Mouse (Mus musculus) small intestine, adult 2 months (tissue): ENCODE results near the gene Zcchc14.

Experiments
- CTCF ChIP-seq: fragments of 200-500 bp; IDR thresholded peaks from 2 replicates; pipeline ENCODE4 v1.5.1; 2012; ENCODE audit warnings: low read depth, mild to moderate bottlenecking, control low read depth, inconsistent platforms, low read length, moderate library complexity, mixed read lengths; ENCODE audit not compliant: insufficient replicate concordance, insufficient read length; ENCODE audit errors: extremely low read depth
- POLR2A ChIP-seq: fragments of 200-500 bp; IDR thresholded peaks from 2 replicates; pipeline ENCODE4 v1.6.1; 2012; ENCODE audit warnings: low read depth, mild to moderate bottlenecking, control low read depth, inconsistent platforms, low read length, moderate library complexity

GRCm38 (mm10) chr8:121654966-121655494, 2.3 kb upstream of the Zcchc14 start:
- no peak for TF ChIP-seq CTCF
- TF ChIP-seq POLR2A = no peak
